Mouse (Mus musculus) ES-Bruce4 (cell line): Measurements from ENCODE around the gene Hsf4. TPM values are rescaled to one million over a fixed set of nuclear protein-coding genes. Genes with fewer than 3 reads are reported as not detected.

ENCODE experiments used
- H3K27ac ChIP-seq: 2 replicates; pipeline ENCODE4 v1.5.1; 2012; ENCODE audit warnings: low read length, inconsistent platforms; ENCODE audit not compliant: insufficient read depth
- H3K27me3 ChIP-seq: 2 replicates; pipeline ENCODE4 v1.6.1; 2012; ENCODE audit warnings: mild to moderate bottlenecking, low read length, inconsistent platforms; ENCODE audit not compliant: control insufficient read depth, poor library complexity, insufficient read depth, severe bottlenecking
- H3K36me3 ChIP-seq: 2 replicates; pipeline ENCODE4 v1.6.1; 2012; ENCODE audit warnings: inconsistent platforms, mild to moderate bottlenecking, low read length, moderate library complexity; ENCODE audit not compliant: control insufficient read depth, poor library complexity, insufficient read depth, severe bottlenecking
- H3K4me1 ChIP-seq: one replicate; pipeline ENCODE4 v1.8.1; 2011; ENCODE audit warnings: low read length; ENCODE audit not compliant: control insufficient read depth, insufficient read depth
- H3K4me3 ChIP-seq: 2 replicates; pipeline ENCODE4 v1.5.1; 2011; ENCODE audit warnings: low read depth, mild to moderate bottlenecking, low read length
- H3K9ac ChIP-seq: 2 replicates; pipeline ENCODE4 v1.6.1; 2012; ENCODE audit warnings: low read depth, mild to moderate bottlenecking, inconsistent platforms; ENCODE audit not compliant: poor library complexity, severe bottlenecking
- H3K9me3 ChIP-seq: replicated peaks from 2 replicates; pipeline ENCODE4 v1.6.1; 2012; ENCODE audit warnings: mild to moderate bottlenecking, low read length, inconsistent platforms; ENCODE audit not compliant: control insufficient read depth, poor library complexity, insufficient read depth, severe bottlenecking
- CTCF ChIP-seq: IDR thresholded peaks from one replicate; pipeline ENCODE4 v1.8.1; 2011; ENCODE audit warnings: low read depth, low read length
- EP300 ChIP-seq: IDR thresholded peaks from 2 replicates; pipeline ENCODE4 v1.6.1; 2011; ENCODE audit warnings: low read depth, low read length; ENCODE audit not compliant: insufficient read depth
- POLR2A ChIP-seq: IDR thresholded peaks from one replicate; pipeline ENCODE4 v1.8.1; 2011; ENCODE audit warnings: low read length; ENCODE audit not compliant: insufficient read depth
- polyA plus RNA-seq: library from polyadenylated mRNA; stranded (reverse); fragments of >200 nt; gene quantifications from 2 replicates; pipeline ENCODE4 v1.2.4, GENCODE M21; 2011; ENCODE audit warnings: low read depth; ENCODE audit not compliant: missing spikeins, insufficient read depth, insufficient read length

Gene Hsf4
- polyA plus RNA-seq, 1 experiment: 1.1 TPM

GRCm38 (mm10) chr8:105254966-105255350 lies 14.6 kb upstream of the Hsf4 start, which contains the start of gene B3gnt9:
Gene B3gnt9, minus strand, starts transcription at chr8:105255153.
- Histone ChIP-seq H3K4me1 (no peaks in the 10 kb centered on the region), H3K9ac (peak within 1 kb of the TSS; percentile 59), H3K4me3 (peak within 1 kb of the TSS; percentile 56), H3K36me3 (peaks cover 23% of the 10 kb centered on the region), H3K27ac (no peak within 1 kb of the TSS), H3K27me3 (no peaks in the 10 kb centered on the region), H3K9me3 (no peaks in the 10 kb centered on the region)
- TF ChIP-seq EP300 (no peak), POLR2A (no peak), CTCF (no peak)

GRCm38 (mm10) chr8:105257318-105258114 lies 12.1 kb upstream of the Hsf4 start:
- H3K4me1 ChIP-seq: no peaks in the 10 kb centered on the region
- H3K4me3 ChIP-seq: no peak overlapping the region
- no peaks in the 10 kb centered on the region for H3K9me3 ChIP-seq
- peaks cover 4% of the 10 kb centered on the region; the same call in 1 of the 2 replicates for H3K36me3 ChIP-seq
- H3K27me3 ChIP-seq: no peaks in the 10 kb centered on the region
- H3K9ac ChIP-seq: no peak overlapping the region
- TF ChIP-seq POLR2A (no peak), EP300 (no peak), CTCF (peak; percentile 46)
- no peak overlapping the region for H3K27ac ChIP-seq

GRCm38 (mm10) chr8:105258911-105259720 lies 10.5 kb upstream of the Hsf4 start:
- Histone ChIP-seq H3K27ac (no peak overlapping the region), H3K36me3 (no peaks in the 10 kb centered on the region), H3K4me3 (peak overlapping the region; percentile 65), H3K27me3 (no peaks in the 10 kb centered on the region), H3K4me1 (no peaks in the 10 kb centered on the region), H3K9me3 (no peaks in the 10 kb centered on the region), H3K9ac (peak overlapping the region; percentile 32)
- TF ChIP-seq EP300: no peak; the same call in 1 of the 2 replicates
- peak; percentile 33 for TF ChIP-seq CTCF

GRCm38 (mm10) chr8:105259721-105260320 lies 9.8 kb upstream of the Hsf4 start:
- Histone ChIP-seq H3K4me1 (no peaks in the 10 kb centered on the region), H3K27ac (no peak overlapping the region), H3K27me3 (no peaks in the 10 kb centered on the region), H3K9me3 (no peaks in the 10 kb centered on the region), H3K9ac (peak overlapping the region; percentile 32), H3K4me3 (peak overlapping the region; percentile 65), H3K36me3 (no peaks in the 10 kb centered on the region)
- TF ChIP-seq EP300: 0 out of 2 replicates have a peak, but pooled peaks have one; percentile 51
- peak; percentile 96 for TF ChIP-seq CTCF
- no peak for TF ChIP-seq POLR2A

GRCm38 (mm10) chr8:105260371-105261099 lies 9.1 kb upstream of the Hsf4 start:
- no peaks in the 10 kb centered on the region for H3K9me3 ChIP-seq
- H3K27me3 ChIP-seq: no peaks in the 10 kb centered on the region
- no peak overlapping the region for H3K27ac ChIP-seq
- no peak overlapping the region for H3K9ac ChIP-seq
- no peaks in the 10 kb centered on the region for H3K4me1 ChIP-seq
- no peak overlapping the region for H3K4me3 ChIP-seq
- TF ChIP-seq POLR2A: no peak
- no peak for TF ChIP-seq EP300
- TF ChIP-seq CTCF: no peak
- H3K36me3 ChIP-seq: no peaks in the 10 kb centered on the region
